Mouse (Mus musculus): ENCODE measurements around the gene Arhgef7. TPM values are rescaled to one million over a fixed set of nuclear protein-coding genes. Genes with fewer than 3 reads are reported as not detected.

The Arhgef7 gene
- polyA plus RNA-seq (2014; fragmentation: Illumina TruSeq; extraction: RNeasy Lipid Tissue Mini Kit (QIAGEN cat#74804); ENCODE audit: low read depth, low replicate concordance): 76.8 TPM

GRCm38 (mm10) chr8:11727651-11728481 lies at the start of gene Arhgef7:
Gene Arhgef7, plus strand, starts transcription at chr8:11727721.

GRCm38 (mm10) chr8:11701033-11701362 lies 26.5 kb upstream of the Arhgef7 start, which contains the start of gene 1700016D06Rik:
Gene 1700016D06Rik, minus strand, starts transcription at chr8:11701063.

GRCm38 (mm10) chr8:11840174-11840573 lies 112.7 kb downstream of the Arhgef7 start, which contains the start of gene Tex29:
Gene Tex29, plus strand, starts transcription at chr8:11840474.

Other genes starting within 250 kb of the Arhgef7 start
- 28.7 TPM for gene Rab20, start 249.0 kb upstream of the Arhgef7 start, polyA plus RNA-seq (2014; fragmentation: Illumina TruSeq; extraction: RNeasy Lipid Tissue Mini Kit (QIAGEN cat#74804); ENCODE audit: low read depth, low replicate concordance)
- 64.4 TPM for gene Naxd, start 230.2 kb upstream of the Arhgef7 start, polyA plus RNA-seq (2014; fragmentation: Illumina TruSeq; extraction: RNeasy Lipid Tissue Mini Kit (QIAGEN cat#74804); ENCODE audit: low read depth, low replicate concordance)
- 53.9 TPM for gene Cars2, start 176.9 kb upstream of the Arhgef7 start, polyA plus RNA-seq (2014; fragmentation: Illumina TruSeq; extraction: RNeasy Lipid Tissue Mini Kit (QIAGEN cat#74804); ENCODE audit: low read depth, low replicate concordance)
- gene Ing1, start 172.2 kb upstream of the Arhgef7 start, polyA plus RNA-seq (2014; fragmentation: Illumina TruSeq; extraction: RNeasy Lipid Tissue Mini Kit (QIAGEN cat#74804); ENCODE audit: low read depth, low replicate concordance): 25.7 TPM
- 34.5 TPM for gene Ankrd10, start 92.0 kb upstream of the Arhgef7 start, polyA plus RNA-seq (2014; fragmentation: Illumina TruSeq; extraction: RNeasy Lipid Tissue Mini Kit (QIAGEN cat#74804); ENCODE audit: low read depth, low replicate concordance)
- gene 1700016D06Rik, start 26.7 kb upstream of the Arhgef7 start, polyA plus RNA-seq (2014; fragmentation: Illumina TruSeq; extraction: RNeasy Lipid Tissue Mini Kit (QIAGEN cat#74804); ENCODE audit: low read depth, low replicate concordance): not detected
- gene Tex29, start 112.8 kb downstream of the Arhgef7 start, polyA plus RNA-seq (2014; fragmentation: Illumina TruSeq; extraction: RNeasy Lipid Tissue Mini Kit (QIAGEN cat#74804); ENCODE audit: low read depth, low replicate concordance): not detected

All from heart, adult 10 weeks (tissue).